Mouse (Mus musculus) heart, adult 2 months (tissue): ENCODE measurements at regions not wholly inside any gene's neighbourhood (a gene's known extent, or its start where the extent isn't known, plus 50 kb on each side); places are given as distances from the start of the nearest gene placed in this dataset.

ENCODE experiments used
- DNase-seq, 2 experiments: peaks; one replicate each; pipeline ENCODE4 v3.0.0; 2021
- H3K27ac ChIP-seq: fragments of 200-600 bp; 2 replicates; pipeline ENCODE4 v1.8.1; 2022
- H3K27me3 ChIP-seq: fragments of 200-500 bp; 2 replicates; pipeline ENCODE4 v1.6.1; 2012; ENCODE audit warnings: mild to moderate bottlenecking, low read length, inconsistent platforms, mixed read lengths; ENCODE audit not compliant: control insufficient read depth, insufficient read depth
- H3K36me3 ChIP-seq: fragments of 200-500 bp; 2 replicates; pipeline ENCODE4 v1.6.1; 2012; ENCODE audit warnings: low read length, inconsistent platforms; ENCODE audit not compliant: control insufficient read depth, insufficient read depth
- H3K4me1 ChIP-seq: fragments of 200-500 bp; 2 replicates; pipeline ENCODE4 v1.6.1; 2011; ENCODE audit warnings: low read length; ENCODE audit not compliant: control insufficient read depth, insufficient read depth
- H3K4me3 ChIP-seq: fragments of 200-600 bp; 2 replicates; pipeline ENCODE4 v1.8.1; 2022
- H3K79me2 ChIP-seq: fragments of 200-500 bp; replicated peaks from 2 replicates; pipeline ENCODE4 v1.6.1; 2012; ENCODE audit warnings: mild to moderate bottlenecking, inconsistent platforms, low read length, moderate library complexity, mixed read lengths; ENCODE audit not compliant: control insufficient read depth, insufficient read depth
- H3K9ac ChIP-seq: fragments of 200-500 bp; 2 replicates; pipeline ENCODE4 v1.6.1; 2012; ENCODE audit warnings: low read depth, mild to moderate bottlenecking, control low read depth, inconsistent platforms, low read length, mixed read lengths
- CTCF ChIP-seq: fragments of 200-600 bp; IDR thresholded peaks from 2 replicates; pipeline ENCODE4 v1.8.1; 2022; ENCODE audit warnings: antibody characterized with exemption, mild to moderate bottlenecking, moderate library complexity
- EP300 ChIP-seq: fragments of 200-500 bp; IDR thresholded peaks from 2 replicates; pipeline ENCODE4 v1.6.1; 2011; ENCODE audit warnings: low read depth, low read length, control low read depth; ENCODE audit not compliant: insufficient read depth
- POLR2A ChIP-seq: fragments of 200-500 bp; IDR thresholded peaks from 2 replicates; pipeline ENCODE4 v1.6.1; 2011; ENCODE audit warnings: mild to moderate bottlenecking, low read depth, low read length, control low read depth; ENCODE audit not compliant: insufficient read depth
- WGBS: fragments of 180-500 bp; shearing (Covaris S2); methylation state at CpG from one replicate; pipeline ENCODE4 v1.1.7; 2018; 5-methylcytosine and 5-hydroxymethylcytosine counted together
- intact Hi-C: fragments of 180-260 bp; cut with DNase I; formaldehyde crosslinking; loops from one replicate; pipeline ENCODE4 v1.15.1; 2025

- Histone ChIP-seq H3K4me3 (no peak overlapping the region), H3K79me2 (no peaks in the 10 kb centered on the region), H3K36me3 (no peaks in the 10 kb centered on the region), H3K27ac (no peak overlapping the region), H3K4me1 (no peaks in the 10 kb centered on the region), H3K9ac (no peak overlapping the region), H3K27me3 (no peaks in the 10 kb centered on the region)
- TF ChIP-seq CTCF (no peak), POLR2A (no peak), EP300 (no peak)
- intact Hi-C loops: no loop called here
- no peak for DNase-seq
- 43% methylated on average over 1 of the region's 1 CpGs for WGBS
Observed at GRCm38 (mm10) chr17:87851456-87851855, 53.7 kb upstream of the Kcnk12 start.

GRCm38 (mm10) chr17:87849897-87850296 is 52.1 kb upstream of the Kcnk12 start:
- Histone ChIP-seq H3K79me2 (no peaks in the 10 kb centered on the region), H3K9ac (no peak overlapping the region), H3K4me1 (no peaks in the 10 kb centered on the region), H3K27me3 (no peaks in the 10 kb centered on the region), H3K36me3 (no peaks in the 10 kb centered on the region), H3K4me3 (no peak overlapping the region), H3K27ac (no peak overlapping the region)
- no peak for TF ChIP-seq EP300
- intact Hi-C loops: no loop called here
- no peak for DNase-seq
- 62% methylated on average over 7 of the region's 7 CpGs for WGBS

- Histone ChIP-seq H3K4me3 (no peak overlapping the region), H3K9ac (no peak overlapping the region), H3K27me3 (no peaks in the 10 kb centered on the region), H3K4me1 (no peaks in the 10 kb centered on the region), H3K79me2 (no peaks in the 10 kb centered on the region), H3K27ac (no peak overlapping the region), H3K36me3 (no peaks in the 10 kb centered on the region)
- 81% methylated on average over 6 of the region's 6 CpGs for WGBS
- no peak for DNase-seq
- intact Hi-C loops: no loop called here
- TF ChIP-seq POLR2A (no peak), CTCF (no peak), EP300 (no peak)
Observed at GRCm38 (mm10) chr17:87849421-87849820, 51.6 kb upstream of the Kcnk12 start.

- H3K27me3 ChIP-seq: no peaks in the 10 kb centered on the region
- intact Hi-C loops: no loop called here
- H3K9ac ChIP-seq: no peak overlapping the region
- no peaks in the 10 kb centered on the region for H3K79me2 ChIP-seq
- no peak for TF ChIP-seq POLR2A
- TF ChIP-seq EP300: no peak
- TF ChIP-seq CTCF: no peak
- WGBS: 75% methylated on average over 3 of the region's 3 CpGs
- no peaks in the 10 kb centered on the region for H3K36me3 ChIP-seq
- no peak for DNase-seq
- H3K4me3 ChIP-seq: no peak overlapping the region
- no peaks in the 10 kb centered on the region for H3K4me1 ChIP-seq
- H3K27ac ChIP-seq: no peak overlapping the region
Observed at GRCm38 (mm10) chr17:87848964-87849363, 51.2 kb upstream of the Kcnk12 start.
